Mouse (Mus musculus): Measurements from ENCODE around the gene Epha8. TPM values are rescaled to one million over a fixed set of nuclear protein-coding genes. Genes with fewer than 3 reads are reported as not detected.

The Epha8 gene
- under 1 TPM; 0.59 to 0.62 TPM for total RNA-seq (2021)
- long read RNA-seq, experiment 1: 0 reads
- long read RNA-seq, experiment 2: 0 reads

DNA sequence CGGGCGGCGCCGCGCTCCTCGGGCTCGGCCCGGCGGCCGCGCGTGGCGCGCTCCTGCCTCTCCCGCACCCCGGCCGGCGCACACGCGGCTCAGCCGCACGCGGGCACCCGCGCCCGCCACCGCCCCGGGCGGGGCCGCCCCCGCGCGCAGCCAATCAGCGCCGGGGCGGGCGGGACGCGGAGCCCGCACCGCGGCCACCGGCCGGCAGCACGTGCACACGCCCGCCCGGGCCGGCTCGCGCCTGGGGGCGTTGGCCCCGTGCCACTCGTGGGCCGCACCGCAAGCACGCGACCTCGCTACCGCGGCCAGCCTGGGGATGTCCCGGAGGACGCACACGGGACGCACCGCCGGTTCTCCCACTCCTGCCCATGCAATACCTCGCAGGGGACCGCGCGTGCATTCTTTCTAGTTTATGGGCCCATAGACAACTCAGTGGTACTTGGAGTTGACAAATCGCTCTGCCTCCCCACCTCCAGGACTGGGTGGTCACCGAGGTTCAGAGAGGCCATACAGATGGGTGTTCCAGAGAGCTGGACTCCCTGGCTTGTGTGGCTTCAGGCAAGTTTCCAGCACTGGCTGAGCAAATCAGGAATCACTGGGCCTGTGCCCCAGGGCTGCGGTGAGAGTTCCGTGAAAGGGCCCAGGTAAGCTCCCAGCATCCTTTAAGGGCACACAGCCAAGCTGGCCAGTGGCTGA lies at the start of gene Epha8:
TSS of gene Epha8 (minus strand) at position 66 of the 696 bp plus-strand sequence.
- DNase-seq (ENCODE audit: low spot score in 2 of 2): no peak

DNA sequence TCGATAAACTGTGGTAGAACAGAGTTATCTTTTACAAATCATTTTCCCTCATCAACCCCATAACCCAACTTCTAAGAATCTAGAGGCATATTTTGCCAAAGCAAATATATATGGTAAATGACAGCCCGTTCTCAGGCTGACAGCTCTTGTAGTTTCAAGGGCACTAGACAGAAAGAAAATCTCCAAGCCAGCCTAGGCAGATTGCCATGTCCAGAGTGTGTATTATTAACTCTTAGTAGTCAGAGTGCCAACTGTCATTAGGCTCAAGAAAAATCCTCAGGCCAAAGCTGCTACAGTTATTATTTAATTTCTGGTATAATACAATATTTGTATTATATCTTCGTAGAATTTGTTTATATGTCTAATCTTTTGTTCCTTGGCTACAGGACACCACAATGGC lies 45.2 kb upstream of the Epha8 start:
- no peak for DNase-seq (ENCODE audit: low spot score in 2 of 2)

DNA sequence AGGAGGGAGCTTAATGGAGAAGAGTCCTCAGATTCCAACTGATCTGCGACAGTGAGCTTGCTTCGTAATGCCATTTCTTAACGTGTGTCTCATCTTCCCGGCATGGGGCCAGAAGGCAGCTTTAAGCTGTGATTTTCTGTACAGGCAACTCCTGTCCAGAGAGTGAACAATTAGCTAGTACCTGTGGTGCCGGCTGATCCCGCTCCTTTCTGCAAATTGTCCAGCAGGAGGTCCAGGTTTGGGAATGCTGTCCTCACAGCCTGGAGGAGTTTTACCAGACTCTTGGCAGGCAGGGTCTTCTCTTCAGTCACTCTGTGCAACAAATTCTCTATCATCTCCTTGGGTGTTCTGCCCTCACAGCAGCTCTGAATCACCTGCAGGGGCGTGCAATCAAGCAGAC lies 44.4 kb upstream of the Epha8 start:
- DNase-seq (ENCODE audit: low spot score in 2 of 2): no peak

DNA sequence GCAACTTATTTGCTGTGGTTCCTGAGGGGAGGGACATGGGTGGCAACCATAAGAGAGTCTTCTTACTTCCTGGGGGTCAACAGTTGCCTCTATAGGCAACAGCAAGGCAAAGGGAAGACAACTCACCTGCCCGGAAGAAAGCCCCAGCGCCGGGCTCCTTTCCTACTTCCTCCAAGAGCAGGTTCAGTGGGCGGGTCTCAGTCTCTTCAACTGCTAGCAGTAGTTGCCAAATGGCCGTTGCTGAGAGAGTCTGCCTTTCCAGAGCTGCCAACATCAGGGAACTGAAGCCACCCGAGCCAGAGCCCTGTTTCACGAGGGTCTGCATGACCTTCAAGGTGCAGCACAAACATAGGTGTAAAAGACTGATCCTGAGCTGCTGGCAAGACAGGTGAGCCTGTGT lies 41.8 kb upstream of the Epha8 start:
- DNase-seq (ENCODE audit: low spot score in 2 of 2): no peak

DNA sequence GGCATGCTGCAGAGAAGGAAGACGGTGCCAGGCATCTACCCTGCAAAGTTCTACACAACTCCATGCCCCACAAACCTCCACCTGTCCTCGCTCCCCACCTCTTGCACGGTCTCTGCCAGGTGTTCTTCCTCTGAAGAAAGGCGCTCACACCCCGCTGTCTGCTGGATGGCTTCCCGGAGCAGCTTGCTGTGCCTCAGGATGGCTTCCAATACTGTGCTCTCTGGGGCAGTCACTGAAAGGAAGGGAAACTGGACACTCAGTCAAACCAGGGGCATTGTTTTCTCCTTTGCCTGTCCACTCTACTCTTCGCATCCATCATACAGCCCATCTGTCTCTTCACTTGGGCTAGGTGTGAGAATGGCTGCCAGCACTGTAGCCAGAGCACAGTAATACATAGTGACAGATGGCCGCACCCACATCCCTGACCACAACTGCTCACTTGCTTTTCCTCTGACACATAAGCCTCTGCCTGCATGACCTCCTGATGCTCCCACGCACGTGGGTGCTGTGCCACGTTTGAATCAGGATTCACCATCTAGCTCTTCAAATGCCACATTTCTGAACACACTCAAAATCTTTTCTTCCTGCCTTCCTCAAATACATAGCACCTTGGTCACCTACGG lies 41.2 kb upstream of the Epha8 start:
- no peak for DNase-seq (ENCODE audit: low spot score in 2 of 2)

DNA sequence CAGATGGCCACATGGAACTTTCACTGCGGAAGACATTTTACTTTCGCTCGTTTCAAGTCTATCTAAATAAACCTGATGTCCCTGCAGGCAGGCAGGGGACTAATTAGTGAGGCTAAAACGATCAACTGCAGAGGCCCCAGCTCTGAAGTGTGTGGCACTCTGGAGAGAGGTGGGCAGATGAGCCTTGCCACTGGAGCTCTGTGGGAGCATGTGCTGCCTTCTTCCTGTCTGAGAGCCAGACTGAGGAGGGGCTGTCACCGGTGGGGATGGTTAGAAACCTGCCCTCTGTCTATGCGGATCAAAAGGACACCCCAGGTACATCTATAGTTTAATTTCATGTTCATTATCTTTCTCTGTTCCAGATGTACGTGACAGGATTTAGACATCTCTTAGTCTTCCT lies 40.3 kb upstream of the Epha8 start:
- no peak for DNase-seq (ENCODE audit: low spot score in 2 of 2)

DNA sequence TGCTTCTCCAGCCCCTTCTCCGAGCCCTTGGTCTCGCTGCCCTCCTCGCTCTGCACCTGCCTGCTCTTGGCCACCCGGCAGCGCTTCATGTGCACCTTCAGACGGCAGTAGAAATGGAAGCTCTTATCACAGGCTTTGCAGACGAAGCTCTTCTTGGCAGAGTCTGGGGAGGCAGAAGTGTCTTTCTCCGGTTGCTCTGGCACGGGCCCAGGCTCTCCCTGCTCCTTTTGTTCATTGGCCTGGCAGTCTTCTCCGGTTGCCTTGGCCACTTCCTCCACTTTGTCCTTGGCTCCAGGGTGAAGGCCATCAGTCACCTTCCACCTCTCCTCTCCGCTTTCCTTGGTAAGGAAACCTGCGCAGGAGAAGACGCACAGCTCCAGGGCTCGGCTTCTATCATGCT lies 38.7 kb upstream of the Epha8 start:
- no peak for DNase-seq (ENCODE audit: low spot score in 2 of 2)

DNA sequence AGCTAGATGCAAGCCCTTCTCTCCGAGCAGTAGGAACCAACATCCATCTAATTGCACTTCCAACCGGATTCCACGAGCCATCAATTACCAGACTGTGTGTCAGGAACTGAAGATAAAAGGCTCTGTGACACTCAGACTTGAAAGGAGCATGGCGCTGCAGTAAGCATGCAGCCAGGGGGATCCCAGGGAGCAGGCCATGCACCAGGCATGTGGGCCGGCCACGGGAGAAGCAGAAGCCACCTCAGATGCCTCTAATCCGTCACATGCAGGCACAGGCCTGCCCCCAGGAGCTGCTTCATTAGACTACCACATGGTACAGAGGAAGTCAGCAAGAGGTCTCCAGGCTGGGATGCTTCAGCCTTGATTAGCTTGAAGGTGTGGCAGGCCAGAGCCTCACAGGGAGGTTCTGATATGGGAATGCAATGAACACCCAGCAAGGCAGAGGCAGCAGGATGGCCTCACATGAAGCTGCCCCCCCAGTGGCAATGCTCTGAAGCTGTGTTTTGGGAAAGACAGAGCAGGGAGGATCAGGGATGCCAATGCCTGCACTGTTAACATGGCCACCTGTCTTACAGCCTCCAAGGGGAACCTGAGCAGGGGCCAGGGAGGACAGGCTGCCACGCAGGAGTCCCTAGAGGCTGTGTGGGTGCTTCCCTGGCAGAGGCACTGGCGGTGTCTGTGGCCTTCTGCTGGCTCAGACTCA lies 25.5 kb upstream of the Epha8 start:
- DNase-seq (ENCODE audit: low spot score in 2 of 2): no peak

DNA sequence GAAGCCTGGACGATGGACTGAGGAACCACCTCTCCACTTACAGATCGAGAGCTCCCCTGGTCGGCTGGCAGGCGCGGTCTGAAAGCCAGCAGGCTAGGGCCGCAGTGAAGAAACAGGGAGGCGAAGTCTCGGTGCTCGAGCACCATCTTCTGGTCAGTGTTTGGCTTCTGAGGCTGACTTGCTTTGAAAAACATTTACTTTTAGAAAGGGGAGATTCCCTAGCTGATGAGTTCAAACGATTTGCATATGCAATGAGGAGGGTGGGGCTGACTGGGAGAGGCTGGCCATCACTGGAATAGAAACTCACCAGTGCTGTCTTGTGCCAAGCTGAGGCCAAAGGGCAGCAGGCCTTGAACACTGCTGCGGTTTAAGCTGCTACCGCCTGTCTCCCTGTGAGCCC lies 24.7 kb upstream of the Epha8 start:
- DNase-seq (ENCODE audit: low spot score in 2 of 2): peak in 1 of 2 experiments; percentile 46

DNA sequence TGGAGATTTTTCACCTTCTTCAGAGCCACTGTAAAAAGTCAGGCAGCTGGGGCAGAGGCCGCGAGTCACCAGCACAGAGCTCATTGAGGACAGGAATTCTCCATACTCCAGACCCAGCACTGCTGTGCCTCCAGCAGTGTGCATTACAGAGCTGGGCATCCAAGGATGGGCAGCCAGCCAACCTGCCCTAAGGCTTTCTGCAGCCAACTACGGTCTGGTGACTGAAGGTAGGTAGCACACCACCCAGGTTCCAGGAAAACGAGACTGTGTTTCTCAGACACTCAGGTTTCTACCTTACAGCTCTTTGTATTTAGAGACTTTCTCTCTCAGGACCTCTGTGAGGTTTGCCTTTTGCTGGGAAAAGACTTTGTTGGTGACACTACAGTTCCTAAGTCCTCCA lies 24.3 kb upstream of the Epha8 start:
- DNase-seq (ENCODE audit: low spot score in 2 of 2): no peak

DNA sequence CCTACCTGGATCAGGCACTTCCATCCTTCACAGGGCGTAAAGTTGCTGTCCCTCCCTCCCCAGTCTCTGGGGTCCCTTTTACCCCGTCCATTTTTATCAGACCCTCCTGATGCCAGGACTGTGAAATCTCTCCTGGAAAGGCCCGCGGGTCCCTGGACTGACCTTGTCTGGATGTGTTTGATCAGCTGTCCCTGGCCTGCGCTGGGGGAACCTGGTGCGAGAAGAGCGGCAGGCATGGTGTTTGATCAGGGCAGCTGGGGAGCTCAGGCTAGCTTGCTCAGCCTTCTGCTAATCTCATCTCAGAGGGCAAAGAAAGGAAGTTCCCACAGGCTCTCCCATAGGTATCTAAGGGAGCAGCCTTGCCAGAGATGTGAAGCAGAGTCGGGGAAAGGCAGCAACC lies 20.6 kb upstream of the Epha8 start:
- DNase-seq (ENCODE audit: low spot score in 2 of 2): no peak

DNA sequence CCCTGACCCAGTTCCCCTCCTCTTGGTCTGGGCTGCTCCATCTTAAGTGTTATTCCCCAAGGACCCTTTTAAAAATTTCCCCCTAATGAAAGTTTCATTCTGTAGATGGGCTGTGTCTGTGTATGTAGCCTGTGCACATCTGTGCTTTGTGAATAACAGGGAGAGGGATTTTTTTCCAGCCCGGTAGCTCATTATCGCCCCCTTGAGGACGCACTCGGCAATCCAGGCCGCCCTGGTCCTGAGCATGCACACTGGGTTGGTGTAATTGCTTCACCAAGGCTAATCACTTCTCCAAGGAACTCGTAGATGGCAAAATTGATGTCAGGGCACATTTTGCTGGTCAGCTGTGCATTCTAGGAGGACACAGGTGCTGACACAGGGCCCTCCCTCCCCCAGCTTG lies 14.3 kb upstream of the Epha8 start:
- peak in 1 of 2 experiments; percentile 49 for DNase-seq (ENCODE audit: low spot score in 2 of 2)

DNA sequence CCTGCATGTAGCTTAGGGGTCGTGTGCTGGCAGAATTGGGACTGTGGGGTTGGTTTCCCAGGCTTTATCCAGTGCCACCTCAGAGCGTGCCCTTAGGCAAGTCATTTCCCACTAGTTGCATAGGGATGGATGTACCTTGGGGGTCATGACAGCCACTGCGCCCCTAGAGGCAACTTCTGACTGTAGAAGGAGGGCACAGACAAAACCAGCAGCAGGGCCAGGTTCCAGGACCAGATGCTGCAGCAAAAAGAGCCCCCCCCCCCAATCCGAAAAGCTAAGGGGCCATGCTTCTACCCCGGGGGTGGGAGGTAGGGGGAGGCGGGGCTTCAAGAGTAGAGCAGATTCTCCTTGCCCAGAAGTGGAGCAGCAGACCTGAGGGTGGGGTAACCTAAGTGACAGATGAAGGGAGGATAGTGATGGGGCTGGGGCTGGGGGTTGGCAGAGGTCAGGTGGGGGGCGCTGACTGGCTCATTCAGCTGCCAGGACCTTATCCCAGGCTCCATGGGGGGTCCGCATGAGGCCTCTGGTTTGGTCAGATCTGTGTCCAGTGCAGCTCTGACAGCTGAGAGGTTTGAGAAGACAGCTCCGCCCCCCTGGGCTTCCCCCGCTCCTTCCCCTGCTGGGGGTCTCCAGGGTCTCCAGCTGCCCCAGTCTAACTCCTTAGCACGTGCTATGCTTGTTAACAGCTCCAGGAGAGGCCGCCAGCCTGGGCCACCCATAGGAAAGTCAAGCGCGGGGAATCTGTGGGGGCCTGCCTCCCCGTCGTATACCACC lies 13.1 kb upstream of the Epha8 start:
- DNase-seq (ENCODE audit: low spot score in 2 of 2): no peak

DNA sequence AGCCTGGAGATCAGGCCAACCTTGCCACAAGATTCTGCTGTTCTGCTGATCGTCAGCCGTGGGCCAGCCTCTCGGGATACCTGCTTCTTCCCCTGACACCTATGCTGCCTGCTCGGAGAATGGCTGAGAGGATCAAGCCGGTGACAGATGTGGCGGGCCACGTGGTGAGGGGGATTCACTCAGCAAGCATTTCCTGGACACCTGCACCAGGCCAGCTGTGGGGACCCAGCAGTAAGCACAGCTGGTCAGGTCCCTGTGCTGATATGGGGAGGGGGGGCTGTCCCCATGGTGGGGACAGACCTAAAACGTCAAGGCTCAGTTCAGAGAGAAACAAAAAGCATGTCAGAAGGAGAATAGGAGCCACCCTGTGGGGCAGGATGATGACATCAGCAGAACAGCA lies 12.5 kb upstream of the Epha8 start:
- no peak for DNase-seq (ENCODE audit: low spot score in 2 of 2)

DNA sequence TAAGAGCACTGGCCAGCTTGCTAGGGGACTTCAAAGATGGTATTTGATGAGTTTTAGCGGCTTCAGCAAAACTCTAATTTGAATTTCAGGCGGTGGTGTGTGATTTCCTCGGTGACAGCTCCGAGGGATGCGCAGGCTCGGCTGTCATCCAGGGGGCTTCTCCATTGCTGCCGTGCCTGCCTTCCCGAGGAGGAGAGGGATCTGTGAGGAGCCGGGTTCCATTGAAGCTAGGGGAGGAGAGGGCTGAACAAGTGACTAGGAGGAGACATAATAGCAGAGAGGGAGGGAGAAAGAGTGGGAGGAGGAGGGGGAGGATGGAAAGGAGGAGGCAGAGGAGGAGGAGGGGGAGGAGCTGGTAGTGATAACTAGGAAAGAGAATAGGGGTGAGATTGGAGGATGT lies 10.9 kb upstream of the Epha8 start:
- no peak for DNase-seq (ENCODE audit: low spot score in 2 of 2)

DNA sequence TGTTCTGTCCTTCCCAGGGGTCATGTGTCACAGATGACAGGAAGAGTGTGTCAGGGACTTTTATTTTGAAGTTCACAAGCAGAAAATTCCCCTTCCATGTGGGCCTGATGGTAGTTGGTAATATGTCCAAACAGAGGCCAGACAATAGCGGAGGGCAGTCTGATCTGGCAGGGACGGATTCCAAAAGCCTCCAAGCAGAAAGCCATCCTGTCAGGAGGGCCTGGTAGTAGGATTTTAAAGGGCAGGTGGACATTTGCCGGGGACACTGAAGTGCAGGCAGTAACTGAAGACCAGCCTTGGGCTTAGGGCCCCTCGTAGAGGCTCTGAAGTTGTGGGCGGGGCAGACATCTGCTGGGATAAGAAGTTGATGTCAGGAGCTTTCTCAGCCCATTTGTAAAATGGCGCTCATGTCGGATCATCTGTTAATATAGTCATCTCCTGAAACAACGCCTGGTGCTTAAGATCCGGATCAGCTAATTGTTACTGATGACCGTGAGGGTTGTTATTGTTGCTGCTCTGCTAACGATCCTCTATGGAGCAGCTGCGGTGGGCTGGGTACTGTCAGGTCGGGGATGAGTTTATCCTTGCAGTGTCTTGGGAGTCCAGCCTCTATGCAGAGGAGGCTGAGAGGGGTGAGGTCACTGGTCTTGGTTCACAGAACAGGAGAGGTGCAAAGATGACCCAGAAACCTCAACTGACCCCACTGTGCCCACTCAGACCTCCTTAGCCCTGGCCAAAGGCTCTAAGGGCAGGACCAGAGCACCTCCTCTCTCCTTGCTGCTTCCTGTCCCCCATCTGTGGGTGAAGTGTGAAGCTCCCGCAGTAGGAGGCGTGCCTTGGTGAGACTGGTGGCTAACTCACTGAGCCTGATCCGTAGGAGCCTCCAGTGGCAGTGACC lies 10.1 kb upstream of the Epha8 start:
- DNase-seq (ENCODE audit: low spot score in 2 of 2): no peak

DNA sequence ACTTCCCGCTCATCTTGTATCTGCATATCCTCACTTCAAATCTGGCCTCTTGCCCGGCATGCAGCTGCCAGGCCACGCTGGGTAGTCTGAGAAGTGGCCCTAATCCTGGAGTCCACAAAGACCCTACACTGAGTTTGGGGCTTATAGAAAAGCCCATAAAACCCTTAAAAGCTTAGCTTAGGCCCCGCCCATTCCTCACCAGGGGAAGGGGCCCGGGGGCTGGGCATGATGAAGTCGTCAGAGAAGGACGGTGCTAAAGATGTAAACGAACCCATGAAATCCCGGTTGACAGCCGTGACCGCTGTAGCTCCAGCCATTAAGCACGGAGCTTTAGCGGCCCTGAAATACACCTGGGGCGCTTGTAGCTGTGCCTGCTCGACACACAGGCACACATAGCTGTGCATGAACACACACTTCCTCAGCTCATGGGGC lies 8.4 kb upstream of the Epha8 start:
- no peak for DNase-seq (ENCODE audit: low spot score in 2 of 2)

DNA sequence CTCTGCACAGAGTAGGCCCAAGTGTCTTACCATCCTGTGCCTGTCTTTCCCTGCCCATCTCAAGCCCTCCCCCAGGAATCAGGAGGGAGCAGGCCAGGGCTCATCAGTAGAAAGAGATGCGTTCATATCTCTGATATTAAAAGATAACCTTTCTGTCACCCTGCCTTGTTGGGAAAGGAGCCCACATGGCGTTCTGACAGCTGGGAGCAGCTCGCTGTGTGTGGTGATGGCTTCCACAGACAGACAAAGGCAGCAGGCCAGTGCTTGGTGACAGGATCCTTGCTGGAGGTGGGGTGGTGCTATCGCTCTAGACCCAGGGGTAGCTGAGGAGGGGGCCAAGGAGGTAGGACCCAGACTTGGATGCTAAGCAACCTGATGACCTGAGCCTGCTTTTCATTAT lies 5.8 kb upstream of the Epha8 start:
- no peak for DNase-seq (ENCODE audit: low spot score in 2 of 2)

DNA sequence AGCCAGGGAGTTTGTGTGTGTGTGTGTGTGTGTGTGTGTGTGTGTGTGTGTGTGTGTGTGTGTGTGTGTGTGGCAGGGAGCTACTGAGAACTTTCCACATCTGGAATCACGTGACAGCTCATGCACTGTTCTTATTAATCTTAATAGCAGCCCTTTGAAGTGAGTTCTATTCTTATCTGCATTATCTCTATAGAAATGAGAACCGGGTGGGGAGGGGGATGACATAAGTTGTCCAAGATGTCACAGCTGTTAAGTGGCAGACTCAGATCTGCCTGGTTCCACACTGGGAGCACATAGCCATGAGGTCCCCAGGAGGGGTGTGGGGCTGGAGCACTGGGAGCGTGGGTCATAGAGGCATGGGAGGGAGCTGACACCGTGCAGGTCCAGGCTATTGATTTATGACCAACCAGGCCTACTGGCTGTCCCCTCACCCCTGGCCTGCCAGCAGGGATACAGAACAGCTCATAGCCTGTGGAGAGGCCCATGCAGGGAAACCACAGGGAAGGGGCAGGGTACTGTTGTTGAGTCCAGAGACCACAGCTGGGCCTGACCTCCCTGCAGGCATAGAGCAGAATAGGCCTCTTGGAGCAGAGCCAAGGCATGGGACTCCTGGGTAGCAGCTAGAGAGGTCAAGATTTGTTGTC lies 5.1 kb upstream of the Epha8 start:
- DNase-seq (ENCODE audit: low spot score in 2 of 2): no peak

DNA sequence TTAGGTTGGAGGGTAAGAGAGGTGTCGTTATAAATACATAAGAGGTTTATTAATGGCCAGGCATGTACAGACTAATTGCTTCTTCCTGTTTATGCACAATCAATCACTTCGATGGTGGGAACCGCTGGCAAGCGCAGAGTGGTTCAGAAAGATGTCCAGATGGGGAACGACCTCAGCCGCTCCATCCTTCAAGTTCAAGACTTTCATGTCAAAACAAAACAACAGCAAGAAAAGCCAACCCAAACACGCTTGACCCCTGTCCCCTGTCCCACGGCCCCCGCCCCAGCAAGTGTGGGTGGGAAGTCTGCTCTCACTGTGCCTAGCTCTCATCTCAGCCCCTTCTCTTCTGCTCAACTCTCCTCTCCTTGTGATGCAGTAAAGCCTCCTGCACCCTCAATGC lies 4.0 kb upstream of the Epha8 start:
- no peak for DNase-seq (ENCODE audit: low spot score in 2 of 2)
